Mouse (Mus musculus): ENCODE measurements around the gene Zdhhc5.

Gene Zdhhc5

GRCm38 (mm10) chr2:84703497-84703896, 11.5 kb downstream of the Zdhhc5 start:
- Histone ChIP-seq H3K36me3 (ENCODE audit: insufficient read depth, low read length) (peaks cover 84% of the 10 kb centered on the region), H3K4me3 (replicated peaks; ENCODE audit: low read length) (no peak overlapping the region), H3K9me3 (ENCODE audit: low read length) (no peaks in the 10 kb centered on the region), H3K4me1 (replicated peaks; ENCODE audit: low read depth, low read length) (peaks cover 36% of the 10 kb centered on the region), H3K27me3 (ENCODE audit: insufficient read depth, low read length) (no peaks in the 10 kb centered on the region)
- TF ChIP-seq CTCF (conservative IDR thresholded peaks at IDR 0.05; ENCODE audit: low read length) (no peak), POU5F1 (IDR thresholded peaks at IDR 0.05; ENCODE audit: borderline replicate concordance, low read length) (no peak), NANOG (IDR thresholded peaks at IDR 0.05; ENCODE audit: borderline replicate concordance, low read length) (no peak)

- peaks cover 78% of the 10 kb centered on the region for H3K36me3 ChIP-seq (ENCODE audit: insufficient read depth, low read length)
- TF ChIP-seq NANOG (IDR thresholded peaks at IDR 0.05; ENCODE audit: borderline replicate concordance, low read length), result no peak
- TF ChIP-seq POU5F1 (IDR thresholded peaks at IDR 0.05; ENCODE audit: borderline replicate concordance, low read length), result no peak
- TF ChIP-seq CTCF (conservative IDR thresholded peaks at IDR 0.05; ENCODE audit: low read length), result no peak
- no peaks in the 10 kb centered on the region for H3K9me3 ChIP-seq (ENCODE audit: low read length)
- peaks cover 11% of the 10 kb centered on the region for H3K4me1 ChIP-seq (replicated peaks; ENCODE audit: low read depth, low read length)
- no peak overlapping the region for H3K4me3 ChIP-seq (replicated peaks; ENCODE audit: low read length)
- no peaks in the 10 kb centered on the region for H3K27me3 ChIP-seq (ENCODE audit: insufficient read depth, low read length)
Observed at GRCm38 (mm10) chr2:84695007-84695695, 19.8 kb downstream of the Zdhhc5 start.

- peaks cover 96% of the 10 kb centered on the region for H3K36me3 ChIP-seq (ENCODE audit: insufficient read depth, low read length)
- H3K9me3 ChIP-seq (ENCODE audit: low read length), result no peaks in the 10 kb centered on the region
- TF ChIP-seq CTCF (conservative IDR thresholded peaks at IDR 0.05; ENCODE audit: low read length) (no peak), POU5F1 (IDR thresholded peaks at IDR 0.05; ENCODE audit: borderline replicate concordance, low read length) (no peak), NANOG (IDR thresholded peaks at IDR 0.05; ENCODE audit: borderline replicate concordance, low read length) (no peak)
- no peaks in the 10 kb centered on the region for H3K27me3 ChIP-seq (ENCODE audit: insufficient read depth, low read length)
- H3K4me3 ChIP-seq (replicated peaks; ENCODE audit: low read length), result no peak overlapping the region
- peaks cover 19% of the 10 kb centered on the region for H3K4me1 ChIP-seq (replicated peaks; ENCODE audit: low read depth, low read length)
Observed at GRCm38 (mm10) chr2:84690050-84690449, 24.9 kb downstream of the Zdhhc5 start.

- TF ChIP-seq POU5F1 (IDR thresholded peaks at IDR 0.05; ENCODE audit: borderline replicate concordance, low read length) (no peak), NANOG (IDR thresholded peaks at IDR 0.05; ENCODE audit: borderline replicate concordance, low read length) (no peak), CTCF (conservative IDR thresholded peaks at IDR 0.05; ENCODE audit: low read length) (no peak)
- H3K4me3 ChIP-seq (replicated peaks; ENCODE audit: low read length), result no peak overlapping the region
Observed at GRCm38 (mm10) chr2:84688080-84688844, 26.7 kb downstream of the Zdhhc5 start.

GRCm38 (mm10) chr2:84682605-84683183, 32.3 kb downstream of the Zdhhc5 start:
- H3K4me3 ChIP-seq (replicated peaks; ENCODE audit: low read length), result no peak overlapping the region
- peaks cover 32% of the 10 kb centered on the region for H3K4me1 ChIP-seq (replicated peaks; ENCODE audit: low read depth, low read length)
- TF ChIP-seq NANOG (IDR thresholded peaks at IDR 0.05; ENCODE audit: borderline replicate concordance, low read length), result no peak
- no peak for TF ChIP-seq CTCF (conservative IDR thresholded peaks at IDR 0.05; ENCODE audit: low read length)
- TF ChIP-seq POU5F1 (IDR thresholded peaks at IDR 0.05; ENCODE audit: borderline replicate concordance, low read length), result no peak
- peaks cover 6% of the 10 kb centered on the region; the same call in 1 of the 2 replicates for H3K9me3 ChIP-seq (ENCODE audit: low read length)
- H3K36me3 ChIP-seq (ENCODE audit: insufficient read depth, low read length), result peaks cover 69% of the 10 kb centered on the region
- no peaks in the 10 kb centered on the region for H3K27me3 ChIP-seq (ENCODE audit: insufficient read depth, low read length)

More at GRCm38 (mm10) chr2:84688080-84688844, 26.7 kb downstream of the Zdhhc5 start:
- peaks cover 26% of the 10 kb centered on the region for H3K4me1 ChIP-seq (replicated peaks; ENCODE audit: low read depth, low read length)
- H3K9me3 ChIP-seq (ENCODE audit: low read length), result peaks cover 6% of the 10 kb centered on the region; the same call in 1 of the 2 replicates
- peaks cover 97% of the 10 kb centered on the region for H3K36me3 ChIP-seq (ENCODE audit: insufficient read depth, low read length)
- no peaks in the 10 kb centered on the region for H3K27me3 ChIP-seq (ENCODE audit: insufficient read depth, low read length)

- Histone ChIP-seq H3K9me3 (ENCODE audit: low read length) (no peaks in the 10 kb centered on the region), H3K4me3 (replicated peaks; ENCODE audit: low read length) (peak within 1 kb of the TSS; percentile 98), H3K27me3 (ENCODE audit: insufficient read depth, low read length) (no peaks in the 10 kb centered on the region), H3K36me3 (ENCODE audit: insufficient read depth, low read length) (peaks cover 62% of the 10 kb centered on the region), H3K4me1 (replicated peaks; ENCODE audit: low read depth, low read length) (peaks cover 39% of the 10 kb centered on the region)
- TF ChIP-seq POU5F1 (IDR thresholded peaks at IDR 0.05; ENCODE audit: borderline replicate concordance, low read length) (no peak), CTCF (conservative IDR thresholded peaks at IDR 0.05; ENCODE audit: low read length) (no peak), NANOG (IDR thresholded peaks at IDR 0.05; ENCODE audit: borderline replicate concordance, low read length) (no peak)
Observed at GRCm38 (mm10) chr2:84679016-84679415, 36.0 kb downstream of the Zdhhc5 start, which contains the start of gene Tmx2. Gene Tmx2 (minus strand): TSS chr2:84679140.

GRCm38 (mm10) chr2:84677968-84678880, 36.8 kb downstream of the Zdhhc5 start, which contains the start of the genes Gm28635 and Med19:
Gene Gm28635 (minus strand): TSS chr2:84678041.
Gene Med19 (plus strand): TSS chr2:84678402.
- TF ChIP-seq NANOG (IDR thresholded peaks at IDR 0.05; ENCODE audit: borderline replicate concordance, low read length), result no peak
- no peak for TF ChIP-seq POU5F1 (IDR thresholded peaks at IDR 0.05; ENCODE audit: borderline replicate concordance, low read length)
- H3K27me3 ChIP-seq (ENCODE audit: insufficient read depth, low read length), result no peaks in the 10 kb centered on the region
- H3K9me3 ChIP-seq (ENCODE audit: low read length), result no peaks in the 10 kb centered on the region
- peaks cover 39% of the 10 kb centered on the region for H3K4me1 ChIP-seq (replicated peaks; ENCODE audit: low read depth, low read length)
- H3K36me3 ChIP-seq (ENCODE audit: insufficient read depth, low read length), result peaks cover 62% of the 10 kb centered on the region
- peak within 1 kb of the TSS; percentile 98 for H3K4me3 ChIP-seq (replicated peaks; ENCODE audit: low read length)
